Mouse (Mus musculus): ENCODE measurements around the gene Zfp120.
A peak's percentile ranks its signal among the peaks of the same experiment; 100 is the strongest.
"Not testable (repeated sequence)": the region's sequence is repeated elsewhere in the genome, so short reads cannot be mapped to it uniquely, and the experiment has no call there.

Gene Zfp120

DNA sequence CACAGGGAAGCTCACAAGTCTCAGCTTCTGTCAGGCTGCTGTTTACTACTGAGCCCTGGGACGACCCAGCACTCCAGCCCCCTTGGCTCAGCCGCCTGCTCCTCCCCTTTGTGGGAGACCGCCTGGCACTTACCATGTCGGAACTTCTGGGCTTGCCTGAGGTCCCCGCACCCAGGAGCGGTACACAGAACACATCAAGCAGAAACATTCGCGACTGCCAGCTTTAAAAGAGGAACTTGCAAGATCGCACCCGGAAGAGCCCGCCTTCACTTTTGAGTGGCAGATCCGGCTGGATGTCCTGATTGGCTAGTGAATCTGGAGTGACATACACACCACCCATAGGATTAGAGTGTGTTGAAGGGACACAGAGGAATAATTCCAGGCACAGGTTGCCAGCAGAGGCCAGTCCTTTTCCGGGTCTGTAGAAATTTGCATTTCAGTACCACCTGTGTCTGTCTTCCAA lies at the start of gene Zfp120:
TSS of gene Zfp120 (minus strand) at position 274 of the 463 bp plus-strand sequence.
- peak; percentile 84 to 93 for DNase-seq (ENCODE audit: low spot score in 2 of 2)

DNA sequence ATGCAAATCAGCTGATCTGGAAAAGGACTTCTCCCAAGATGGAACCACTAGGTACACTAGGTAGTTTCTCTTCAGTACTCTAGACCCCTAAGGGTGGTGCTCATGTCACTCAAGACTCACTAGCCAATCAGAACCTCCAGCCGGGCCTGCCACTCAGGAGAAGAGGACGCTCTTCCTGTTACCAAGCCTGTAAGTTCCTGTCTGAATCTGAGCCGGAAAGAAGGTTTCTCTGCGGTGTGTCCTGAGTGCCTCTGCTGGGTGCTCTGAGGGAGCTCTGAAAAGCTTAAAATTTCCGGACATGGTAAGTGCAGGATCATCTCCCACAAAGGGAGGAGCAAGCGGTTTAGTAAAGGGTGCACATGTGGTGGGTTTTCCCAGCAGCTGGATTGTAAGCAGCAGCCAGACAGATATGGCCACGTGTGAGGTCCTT lies 45.1 kb upstream of the Zfp120 start, which contains the start of gene Gm14139:
TSS of gene Gm14139 (plus strand) at position 186 of the 430 bp plus-strand sequence.
- not testable (repeated sequence) for DNase-seq (ENCODE audit: low spot score in 2 of 2)

DNA sequence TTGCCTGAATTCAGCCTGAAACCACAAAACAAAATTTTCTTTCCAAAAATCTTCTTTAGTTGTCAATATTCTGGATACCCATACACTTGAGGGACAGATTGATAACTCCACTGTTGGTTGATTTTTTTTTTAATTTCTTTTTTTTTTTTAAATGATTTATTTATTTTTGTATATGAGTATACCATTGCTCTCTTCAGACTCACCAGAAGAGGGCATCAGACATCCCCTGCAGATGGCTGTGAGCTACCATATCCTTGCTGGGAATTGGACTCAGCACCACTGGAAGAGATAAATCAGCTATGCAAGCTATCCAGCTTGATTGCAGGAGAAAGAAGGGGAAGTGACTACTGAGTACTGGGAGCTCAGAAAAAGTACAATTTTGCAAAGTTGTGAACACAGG lies 44.5 kb upstream of the Zfp120 start:
- DNase-seq (ENCODE audit: low spot score in 2 of 2) = not testable (repeated sequence)

DNA sequence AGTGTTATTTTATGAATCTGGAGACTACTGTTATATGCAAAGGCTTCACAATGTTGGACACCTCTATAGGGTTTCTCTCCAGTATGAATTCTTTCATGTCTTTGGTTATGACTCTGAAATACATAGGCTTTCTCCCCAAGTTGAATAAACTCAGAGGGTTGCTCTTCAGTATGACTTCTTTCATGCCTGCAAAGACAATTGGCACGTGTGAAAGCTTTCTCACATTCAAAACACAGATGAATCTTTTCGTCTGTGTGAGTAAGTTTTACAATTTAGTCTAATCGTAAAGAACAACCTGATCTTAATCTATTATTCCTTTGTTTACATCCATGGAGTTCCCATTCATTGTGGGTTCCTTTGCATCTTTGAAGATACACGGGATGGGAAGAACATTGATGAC lies 43.1 kb upstream of the Zfp120 start, which contains the start of gene Gm10770:
TSS of gene Gm10770 (minus strand) at position 101 of the 400 bp plus-strand sequence.
- DNase-seq (ENCODE audit: low spot score in 2 of 2) = not testable (repeated sequence)

DNA sequence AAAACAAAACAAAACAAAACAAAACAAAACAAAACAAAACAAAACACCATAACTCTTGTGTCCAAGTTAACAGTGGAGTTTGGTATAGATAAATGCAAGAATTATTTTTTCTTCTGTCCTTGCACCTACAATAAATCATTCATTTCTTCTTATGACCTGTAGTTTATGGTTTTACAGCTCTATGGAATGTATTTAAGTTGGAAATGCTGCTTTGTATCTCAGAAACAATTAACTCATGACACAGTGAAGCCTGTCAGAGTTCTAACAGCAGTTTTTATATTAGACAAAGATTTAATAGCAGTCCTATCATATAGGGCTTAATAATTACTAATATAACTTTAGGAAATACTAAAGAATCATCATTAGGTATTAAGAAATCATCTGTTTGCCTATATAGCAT lies 37.3 kb upstream of the Zfp120 start:
- DNase-seq (ENCODE audit: low spot score in 2 of 2) = no peak

DNA sequence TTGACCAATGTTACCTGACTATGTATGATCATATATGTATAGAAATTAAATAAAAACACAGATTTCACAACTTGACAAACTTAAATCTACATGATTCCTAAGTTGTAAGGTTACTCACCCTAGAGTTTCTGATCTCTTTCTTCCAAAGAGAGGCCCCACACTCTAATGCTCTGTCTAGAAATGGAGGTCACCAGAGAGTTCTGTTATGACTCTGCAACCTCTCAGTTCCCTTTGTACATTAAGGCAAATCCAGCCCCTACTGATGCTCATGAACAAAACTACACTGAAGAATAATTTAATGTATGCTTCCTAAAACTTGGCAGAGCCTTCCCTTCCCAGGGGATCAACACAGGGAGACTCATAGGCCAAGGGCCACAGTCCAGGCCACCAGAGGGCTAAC lies 30.2 kb upstream of the Zfp120 start:
- DNase-seq (ENCODE audit: low spot score in 2 of 2) = no peak

DNA sequence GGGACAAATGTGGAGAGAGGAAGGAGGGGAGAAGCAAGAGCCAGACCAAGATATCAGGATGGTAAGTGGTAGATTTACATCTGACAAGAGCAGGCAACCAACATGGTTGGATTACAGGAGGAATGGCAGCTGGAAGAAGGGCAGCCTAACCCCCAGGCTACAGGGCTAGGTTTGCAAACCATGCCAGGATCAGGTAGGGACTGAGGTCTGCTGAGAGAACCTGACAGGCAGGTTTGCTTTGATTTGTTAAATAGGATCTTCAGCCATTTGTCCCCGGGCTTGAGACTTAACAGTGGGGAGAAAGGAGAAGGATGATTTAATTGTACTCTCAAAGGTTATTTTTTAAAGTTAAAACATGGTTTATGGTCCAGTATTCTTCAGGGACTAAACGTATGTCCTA lies 3.7 kb downstream of the Zfp120 start:
- DNase-seq (ENCODE audit: low spot score in 2 of 2) = no peak

DNA sequence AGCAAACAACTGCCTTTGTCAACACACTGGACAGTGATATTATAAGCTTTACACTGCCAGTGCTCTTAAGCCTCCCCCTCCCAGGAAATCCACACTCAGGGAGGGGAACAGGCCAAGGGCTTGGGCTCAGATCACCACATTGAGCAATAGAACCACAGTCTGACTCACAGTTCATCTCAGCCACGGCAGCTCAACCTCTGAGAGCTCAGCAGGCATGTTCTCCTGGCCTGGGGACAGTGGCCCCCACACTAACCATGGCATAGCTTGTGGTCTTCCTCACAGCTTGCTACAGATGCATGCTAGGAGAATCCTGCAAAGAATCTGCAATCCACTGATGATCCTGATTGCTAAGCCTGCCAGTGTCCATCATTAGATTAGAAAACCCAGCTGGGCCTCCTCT lies 4.5 kb downstream of the Zfp120 start:
- not testable (repeated sequence) for DNase-seq (ENCODE audit: low spot score in 2 of 2)

DNA sequence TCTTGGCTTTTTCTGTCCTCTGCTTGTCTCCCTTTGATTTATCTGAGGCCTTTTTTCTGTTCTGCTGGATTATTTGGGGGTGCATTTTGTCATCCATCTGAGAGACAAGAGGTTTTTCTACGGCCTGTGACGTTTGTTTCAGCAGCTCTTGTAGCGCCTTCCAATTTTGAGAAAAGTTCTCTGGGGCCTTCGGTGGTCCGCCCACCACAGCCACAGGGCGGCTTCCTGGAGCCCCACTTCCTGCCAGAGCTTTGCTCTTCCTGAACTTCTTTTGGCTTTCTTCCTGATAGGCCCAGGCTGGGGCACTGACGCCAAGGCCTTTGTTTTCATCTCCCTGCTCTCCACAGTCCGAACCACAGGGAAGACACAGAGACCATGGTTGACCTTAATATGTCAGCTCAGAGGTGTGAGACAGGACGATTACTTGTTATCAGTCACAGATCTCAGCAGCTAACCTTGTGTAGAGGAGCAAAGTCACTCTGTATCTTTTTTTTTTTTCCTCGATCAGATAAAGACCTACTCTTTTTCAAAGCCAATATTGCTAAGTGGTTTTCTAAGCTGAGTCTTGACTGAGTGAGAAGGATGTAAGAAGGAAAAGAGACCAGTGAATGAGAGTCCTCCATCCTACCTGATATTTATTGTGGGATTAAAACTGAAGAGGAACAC lies 25.1 kb downstream of the Zfp120 start:
- DNase-seq (ENCODE audit: low spot score in 2 of 2) = no peak

DNA sequence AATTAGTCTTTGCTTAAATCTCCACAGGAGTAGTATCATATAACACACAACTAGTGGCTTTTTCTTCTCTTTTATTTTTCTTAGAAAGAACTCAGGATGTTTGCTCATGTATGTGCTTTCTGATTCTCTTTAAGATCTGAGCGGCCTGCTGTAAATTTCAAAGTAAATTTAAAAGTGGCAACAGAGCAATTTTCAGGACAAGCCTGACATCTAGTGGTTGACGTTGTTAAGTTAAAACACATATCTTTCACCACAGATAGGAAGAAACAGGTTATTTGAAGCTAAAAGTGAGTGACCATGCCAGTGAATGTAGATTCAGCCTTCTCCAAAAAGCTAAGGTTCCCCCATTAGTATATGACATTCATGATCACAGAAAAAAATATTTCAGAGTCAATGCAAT lies 36.9 kb downstream of the Zfp120 start:
- DNase-seq (ENCODE audit: low spot score in 2 of 2) = not testable (repeated sequence)

All from right cerebral cortex, postnatal 36 days (tissue).